Mouse (Mus musculus): ENCODE measurements around the gene Fn1. TPM values are rescaled to one million over a fixed set of nuclear protein-coding genes. Genes with fewer than 3 reads are reported as not detected.

Gene Fn1
- polyA plus RNA-seq, 1 experiment from 2014 or later: 74.2 TPM

DNA sequence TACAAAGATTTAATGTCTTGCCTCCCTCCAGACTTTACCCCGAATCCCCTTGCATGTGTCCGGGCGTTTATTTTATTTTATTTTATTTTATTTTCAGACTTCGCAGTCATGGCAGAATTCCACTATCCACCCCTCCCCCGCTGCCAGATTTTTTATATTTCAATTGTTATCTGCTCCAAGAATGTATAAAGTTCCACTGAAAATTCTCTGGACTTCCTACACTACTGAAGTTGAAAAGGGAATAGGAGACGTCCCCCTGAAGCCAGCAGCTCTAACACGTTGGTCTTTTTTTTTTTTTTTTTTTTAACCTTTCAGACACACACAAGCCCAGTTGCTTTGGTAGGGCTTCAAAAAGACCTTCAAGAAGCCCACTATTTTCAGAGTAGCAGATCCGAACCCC lies 1.2 kb upstream of the Fn1 start:
- Histone ChIP-seq H3K4me2 (replicated peaks; ENCODE audit: low read depth) (peak overlapping the region; percentile 88), H3K9me3 (ENCODE audit: control insufficient read depth, low read length) (no peaks in the 10 kb centered on the region), H3K4me1 (replicated peaks; ENCODE audit: control insufficient read depth, insufficient read depth) (no peaks in the 10 kb centered on the region; the same call in 1 of the 2 replicates), H3K4me3 (ENCODE audit: low read depth, low read length) (peak overlapping the region; percentile 71), H3K36me3 (ENCODE audit: control insufficient read depth, insufficient read depth, low read length) (no peaks in the 10 kb centered on the region), H3K9ac (ENCODE audit: low read length) (peak overlapping the region; percentile 82), H3K27me3 (ENCODE audit: control insufficient read depth, insufficient read depth, low read length) (no peaks in the 10 kb centered on the region), H3K27ac (replicated peaks) (peak overlapping the region; percentile 89)
- whole genome bisulfite sequencing: 21% methylated on average over 8 of the region's 8 CpGs
- no peak for TF ChIP-seq EP300 (optimal IDR thresholded peaks at IDR 0.05)
- no peak for TF ChIP-seq CTCF (IDR thresholded peaks at IDR 0.05; ENCODE audit: low read depth)
- no peak for ATAC-seq (ENCODE audit: low FRiP score, low TSS enrichment)
- no peak for DNase-seq (ENCODE audit: low spot score)

- TF ChIP-seq EP300 (optimal IDR thresholded peaks at IDR 0.05): no peak
- TF ChIP-seq CTCF (IDR thresholded peaks at IDR 0.05; ENCODE audit: low read depth): no peak
- Histone ChIP-seq H3K27ac (replicated peaks) (peak overlapping the region; percentile 89), H3K36me3 (ENCODE audit: control insufficient read depth, insufficient read depth, low read length) (no peaks in the 10 kb centered on the region), H3K4me1 (replicated peaks; ENCODE audit: control insufficient read depth, insufficient read depth) (no peaks in the 10 kb centered on the region; the same call in 1 of the 2 replicates), H3K4me2 (replicated peaks; ENCODE audit: low read depth) (peak overlapping the region; percentile 88), H3K4me3 (ENCODE audit: low read depth, low read length) (peak overlapping the region; percentile 71), H3K27me3 (ENCODE audit: control insufficient read depth, insufficient read depth, low read length) (no peaks in the 10 kb centered on the region), H3K9ac (ENCODE audit: low read length) (peak overlapping the region; percentile 82), H3K9me3 (ENCODE audit: control insufficient read depth, low read length) (no peaks in the 10 kb centered on the region)
- ATAC-seq (ENCODE audit: low FRiP score, low TSS enrichment): peak; percentile 16; the same call in 1 of the 2 replicates
- WGBS: under 1% methylated on average over 23 of the region's 24 CpGs
- DNase-seq (ENCODE audit: low spot score): peak; percentile 23
Observed at GRCm38 (mm10) chr1:71653400-71654159, 580 bp upstream of the Fn1 start.

- Histone ChIP-seq H3K4me1 (replicated peaks; ENCODE audit: control insufficient read depth, insufficient read depth) (no peaks in the 10 kb centered on the region; the same call in 1 of the 2 replicates), H3K9me3 (ENCODE audit: control insufficient read depth, low read length) (no peaks in the 10 kb centered on the region), H3K27me3 (ENCODE audit: control insufficient read depth, insufficient read depth, low read length) (no peaks in the 10 kb centered on the region), H3K4me2 (replicated peaks; ENCODE audit: low read depth) (peak overlapping the region; percentile 88), H3K9ac (ENCODE audit: low read length) (no peak overlapping the region), H3K4me3 (ENCODE audit: low read depth, low read length) (peak overlapping the region; percentile 71), H3K36me3 (ENCODE audit: control insufficient read depth, insufficient read depth, low read length) (no peaks in the 10 kb centered on the region), H3K27ac (replicated peaks) (no peak overlapping the region)
- WGBS: 13% methylated on average over 1 of the region's 1 CpGs
- ATAC-seq (ENCODE audit: low FRiP score, low TSS enrichment) (no peak), DNase-seq (ENCODE audit: low spot score) (no peak)
- no peak for TF ChIP-seq CTCF (IDR thresholded peaks at IDR 0.05; ENCODE audit: low read depth)
- TF ChIP-seq EP300 (optimal IDR thresholded peaks at IDR 0.05): no peak
Observed at GRCm38 (mm10) chr1:71651828-71652227, 1.2 kb downstream of the Fn1 start.

DNA sequence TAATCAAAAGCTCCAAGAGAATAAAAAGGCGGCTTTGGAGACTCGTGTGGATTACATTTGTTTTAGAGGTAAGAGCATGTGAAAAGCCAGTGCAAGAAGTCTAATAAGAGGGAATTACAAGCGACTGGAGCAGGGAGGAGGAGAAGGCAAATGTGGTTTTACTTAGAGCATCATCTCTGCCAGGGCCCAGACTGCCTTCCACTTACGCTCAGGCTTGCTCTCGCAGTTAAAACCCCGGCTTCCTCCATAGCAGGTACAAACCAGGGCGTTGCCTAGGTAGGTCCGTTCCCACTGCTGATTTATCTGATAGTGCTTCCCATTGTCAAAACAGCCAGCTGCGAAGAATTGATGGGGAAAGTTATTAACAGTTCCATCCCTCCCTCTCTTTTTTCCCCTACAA lies 1.7 kb downstream of the Fn1 start:
- TF ChIP-seq CTCF (IDR thresholded peaks at IDR 0.05; ENCODE audit: low read depth) (no peak), EP300 (optimal IDR thresholded peaks at IDR 0.05) (no peak)
- Histone ChIP-seq H3K4me3 (ENCODE audit: low read depth, low read length) (peak overlapping the region; percentile 71), H3K27ac (replicated peaks) (0 out of 2 replicates have a peak overlapping the region, but pooled peaks have one; percentile 1), H3K4me2 (replicated peaks; ENCODE audit: low read depth) (peak overlapping the region; percentile 88), H3K9me3 (ENCODE audit: control insufficient read depth, low read length) (no peaks in the 10 kb centered on the region), H3K9ac (ENCODE audit: low read length) (0 out of 2 replicates have a peak overlapping the region, but pooled peaks have one; percentile 35), H3K36me3 (ENCODE audit: control insufficient read depth, insufficient read depth, low read length) (no peaks in the 10 kb centered on the region), H3K27me3 (ENCODE audit: control insufficient read depth, insufficient read depth, low read length) (no peaks in the 10 kb centered on the region), H3K4me1 (replicated peaks; ENCODE audit: control insufficient read depth, insufficient read depth) (no peaks in the 10 kb centered on the region; the same call in 1 of the 2 replicates)
- DNase-seq (ENCODE audit: low spot score): no peak
- WGBS: 26% methylated on average over 9 of the region's 9 CpGs
- no peak for ATAC-seq (ENCODE audit: low FRiP score, low TSS enrichment)

- Histone ChIP-seq H3K4me2 (replicated peaks; ENCODE audit: low read depth) (peak overlapping the region; percentile 88), H3K9me3 (ENCODE audit: control insufficient read depth, low read length) (no peaks in the 10 kb centered on the region), H3K36me3 (ENCODE audit: control insufficient read depth, insufficient read depth, low read length) (no peaks in the 10 kb centered on the region), H3K27me3 (ENCODE audit: control insufficient read depth, insufficient read depth, low read length) (no peaks in the 10 kb centered on the region), H3K4me3 (ENCODE audit: low read depth, low read length) (peak overlapping the region; percentile 71), H3K27ac (replicated peaks) (no peak overlapping the region; the same call in 1 of the 2 replicates), H3K4me1 (replicated peaks; ENCODE audit: control insufficient read depth, insufficient read depth) (no peaks in the 10 kb centered on the region; the same call in 1 of the 2 replicates), H3K9ac (ENCODE audit: low read length) (no peak overlapping the region)
- no peak for TF ChIP-seq EP300 (optimal IDR thresholded peaks at IDR 0.05)
- TF ChIP-seq CTCF (IDR thresholded peaks at IDR 0.05; ENCODE audit: low read depth): no peak
- WGBS: 24% methylated on average over 6 of the region's 6 CpGs
- DNase-seq (ENCODE audit: low spot score): peak; percentile 31
- no peak for ATAC-seq (ENCODE audit: low FRiP score, low TSS enrichment)
Observed at GRCm38 (mm10) chr1:71650741-71651140, 2.3 kb downstream of the Fn1 start.

- H3K4me2 ChIP-seq (replicated peaks; ENCODE audit: low read depth): no peak overlapping the region
- H3K27me3 ChIP-seq (ENCODE audit: control insufficient read depth, insufficient read depth, low read length): no peaks in the 10 kb centered on the region
- no peak overlapping the region for H3K9ac ChIP-seq (ENCODE audit: low read length)
- H3K9me3 ChIP-seq (ENCODE audit: control insufficient read depth, low read length): no peaks in the 10 kb centered on the region
- 89% methylated on average over 7 of the region's 7 CpGs for whole genome bisulfite sequencing
- H3K4me3 ChIP-seq (ENCODE audit: low read depth, low read length): no peak overlapping the region
- no peak for TF ChIP-seq EP300 (optimal IDR thresholded peaks at IDR 0.05)
- TF ChIP-seq CTCF (IDR thresholded peaks at IDR 0.05; ENCODE audit: low read depth): no peak
- DNase-seq (ENCODE audit: low spot score) (no peak), ATAC-seq (ENCODE audit: low FRiP score, low TSS enrichment) (no peak)
- H3K36me3 ChIP-seq (ENCODE audit: control insufficient read depth, insufficient read depth, low read length): peaks cover 2% of the 10 kb centered on the region; the same call in 1 of the 2 replicates
- H3K27ac ChIP-seq (replicated peaks): no peak overlapping the region
- no peaks in the 10 kb centered on the region; the same call in 1 of the 2 replicates for H3K4me1 ChIP-seq (replicated peaks; ENCODE audit: control insufficient read depth, insufficient read depth)
Observed at GRCm38 (mm10) chr1:71648166-71648565, 4.8 kb downstream of the Fn1 start.
